Mouse (Mus musculus) neutrophil, adult 83 days (primary cell): ENCODE data around the gene Gm20903. TPM values are rescaled to one million over a fixed set of nuclear protein-coding genes. Genes with fewer than 3 reads are reported as not detected.

Experiments used
- total RNA-seq, 2 experiments: library from RNA; stranded (reverse); gene quantifications; one replicate each; pipeline ENCODE4 v1.2.4; 2023

The Gm20903 gene
- total RNA-seq: not detected

DNA sequence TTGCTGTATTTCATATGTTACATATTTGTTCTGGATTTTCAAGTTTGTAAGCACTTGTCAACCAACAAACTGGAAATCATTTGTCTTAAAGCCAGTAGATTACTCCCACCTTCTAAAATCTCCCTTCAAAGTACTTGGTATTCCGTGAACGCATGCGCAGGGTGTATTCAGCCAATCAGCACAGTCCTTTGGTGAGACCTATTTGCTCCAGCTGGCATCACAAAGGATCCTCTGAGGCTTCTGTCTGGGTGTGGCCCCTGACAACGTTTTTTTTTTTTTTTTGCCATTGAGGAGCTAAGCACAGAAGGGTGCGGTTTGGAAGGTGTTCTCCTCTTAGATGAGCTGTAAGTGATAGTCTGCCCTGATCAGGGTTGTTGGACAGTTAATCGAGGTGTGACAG, at the start of gene Gm20903:
TSS of gene Gm20903 (plus strand) at position 301 of the 400 bp plus-strand sequence.

